Mouse (Mus musculus) liver, postnatal 0 days (tissue): ENCODE results near the gene Ripk1. TPM values are rescaled to one million over a fixed set of nuclear protein-coding genes. Genes with fewer than 3 reads are reported as not detected.
A peak's percentile ranks its signal among the peaks of the same experiment; 100 is the strongest.

ENCODE experiments used
- ATAC-seq: fragments of 200-750 bp; cut with Nextera tagmentation; 2 replicates; pipeline ENCODE4 v1.8.0; 2017; ENCODE audit warnings: mild to moderate bottlenecking, moderate library complexity
- DNase-seq: peaks from one replicate; pipeline ENCODE4 v3.0.0-alpha.2; 2016
- H3K27ac ChIP-seq: fragments of 300-500 bp; sonication (generic); 2 replicates; pipeline ENCODE4 v1.5.1; 2014; ENCODE audit warnings: antibody characterized with exemption, moderate library complexity, mild to moderate bottlenecking, low read depth
- H3K27me3 ChIP-seq: fragments of 300-500 bp; sonication (generic); 2 replicates; pipeline ENCODE4 v1.6.1; 2014; ENCODE audit warnings: low read length, control low read depth, mixed read lengths; ENCODE audit not compliant: insufficient read depth
- H3K36me3 ChIP-seq: fragments of 300-500 bp; sonication (generic); replicated peaks from 2 replicates; pipeline ENCODE4 v1.6.1; 2014; ENCODE audit warnings: mild to moderate bottlenecking, control low read depth, low read length, moderate library complexity, mixed read lengths; ENCODE audit not compliant: insufficient read depth
- H3K4me1 ChIP-seq: fragments of 300-500 bp; sonication (generic); 2 replicates; pipeline ENCODE4 v1.6.1; 2014; ENCODE audit warnings: antibody characterized with exemption, mild to moderate bottlenecking, control low read depth; ENCODE audit not compliant: insufficient read depth
- H3K4me2 ChIP-seq: fragments of 300-500 bp; sonication (generic); 2 replicates; pipeline ENCODE4 v1.6.1; 2014; ENCODE audit warnings: low read depth, mild to moderate bottlenecking, low read length, moderate library complexity, mixed read lengths
- H3K4me3 ChIP-seq: fragments of 300-500 bp; sonication (generic); 2 replicates; pipeline ENCODE4 v1.5.1; 2014; ENCODE audit warnings: low read depth, low read length
- H3K9ac ChIP-seq: fragments of 300-500 bp; sonication (generic); replicated peaks from 2 replicates; pipeline ENCODE4 v1.6.1; 2014; ENCODE audit warnings: mild to moderate bottlenecking, moderate library complexity
- H3K9me3 ChIP-seq: fragments of 300-500 bp; sonication (generic); 2 replicates; pipeline ENCODE4 v1.6.1; 2016; ENCODE audit warnings: mild to moderate bottlenecking, control low read depth, low read length, mixed read lengths
- CTCF ChIP-seq: sonication (generic); IDR thresholded peaks from 2 replicates; pipeline ENCODE4 v1.5.1; 2016; ENCODE audit warnings: antibody characterized with exemption, low read depth
- EP300 ChIP-seq: IDR thresholded peaks from 2 replicates; pipeline ENCODE4 v1.6.1; 2016; ENCODE audit warnings: antibody characterized with exemption, low read depth, mild to moderate bottlenecking
- WGBS: fragments of 180-500 bp; shearing (Covaris S2); extraction: QIAGEN DNeasy Blood & Tissue Kit; methylation state at CpG from one replicate; pipeline ENCODE4 v1.1.7; 2014; ENCODE audit not compliant: insufficient replicate concordance; 5-methylcytosine and 5-hydroxymethylcytosine counted together
- polyA plus RNA-seq: library from polyadenylated mRNA; unstranded; fragments of >200 nt; fragmentation: Nextera tagmentation; extraction: Ambion mirVana; gene quantifications from 2 replicates; pipeline ENCODE4 v1.2.1, GENCODE M21; 2015

The Ripk1 gene
- polyA plus RNA-seq, 1 experiment from 2014 or later, result 11.3 TPM

DNA sequence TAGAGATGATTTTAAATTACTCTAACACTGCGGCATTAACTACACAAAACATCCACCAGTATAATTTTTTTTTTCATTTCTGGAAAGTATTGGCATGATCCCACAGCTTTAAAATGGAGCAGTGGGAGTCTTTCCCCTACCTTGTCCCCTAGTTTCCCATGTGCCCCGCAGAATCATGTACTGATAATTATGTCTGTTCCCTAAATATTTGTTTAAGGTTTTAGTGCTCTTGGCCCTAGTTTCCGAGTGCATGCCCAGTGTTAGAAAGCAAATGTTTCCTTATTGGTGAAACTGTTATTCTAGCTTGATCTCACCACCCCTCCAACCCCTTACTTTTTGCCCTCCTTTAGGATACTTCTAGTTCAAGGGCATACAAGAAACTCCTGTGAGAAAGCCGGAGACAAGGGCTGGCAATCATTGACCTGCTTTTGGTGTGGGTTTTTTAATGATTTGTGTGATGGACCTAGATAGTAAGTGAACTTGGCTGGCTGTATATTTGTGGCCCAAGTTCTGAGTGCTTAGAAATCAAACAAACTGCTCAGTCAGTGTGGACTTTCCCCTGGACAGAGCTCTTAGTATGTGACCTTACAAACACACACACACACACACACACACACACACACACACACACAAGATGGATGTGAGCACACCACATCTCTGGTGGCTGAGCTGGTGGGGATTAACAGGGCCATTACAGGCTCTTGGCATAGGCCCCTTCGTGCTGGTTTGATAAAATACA, 43.5 kb downstream of the Ripk1 start:
- no peak for TF ChIP-seq CTCF
- no peaks in the 10 kb centered on the region for H3K9me3 ChIP-seq
- H3K9ac ChIP-seq, result no peak overlapping the region
- H3K36me3 ChIP-seq, result peaks cover 12% of the 10 kb centered on the region; the same call in 1 of the 2 replicates
- WGBS, result 49% methylated on average over 5 of the region's 5 CpGs
- peak overlapping the region; percentile 79 for H3K27ac ChIP-seq
- H3K27me3 ChIP-seq, result no peaks in the 10 kb centered on the region
- no peak overlapping the region for H3K4me2 ChIP-seq
- ATAC-seq, result peak; percentile 96
- no peak overlapping the region for H3K4me3 ChIP-seq
- H3K4me1 ChIP-seq, result peaks cover 16% of the 10 kb centered on the region
- peak; percentile 58 for DNase-seq

DNA sequence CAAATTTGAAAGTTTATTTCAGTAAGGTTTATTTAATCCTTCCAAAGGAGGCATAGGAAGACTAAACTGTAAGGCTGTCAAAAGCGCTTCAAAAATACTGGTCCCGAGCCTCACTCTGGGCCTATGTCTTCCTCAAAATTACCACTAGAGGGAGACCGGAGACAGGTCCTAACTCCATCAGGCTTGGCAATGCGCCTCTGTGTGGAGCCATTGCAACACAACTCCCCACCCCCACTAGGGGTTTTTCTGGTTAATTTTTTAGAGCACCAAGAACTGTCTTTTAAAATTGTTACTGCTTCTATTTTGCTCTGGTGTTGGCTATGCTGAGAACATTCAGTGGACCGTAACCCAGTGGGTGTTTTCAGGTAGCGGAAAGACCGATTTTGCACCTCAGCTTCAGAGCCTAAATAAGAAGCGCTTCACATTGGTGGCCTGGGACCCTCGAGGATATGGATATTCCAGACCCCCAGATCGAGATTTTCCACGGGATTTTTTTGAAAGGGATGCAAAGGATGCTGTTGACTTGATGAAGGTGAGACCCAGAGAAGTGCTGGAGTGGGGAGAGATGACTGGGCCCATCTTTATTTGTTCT, 44.4 kb downstream of the Ripk1 start:
- Histone ChIP-seq H3K27me3 (no peaks in the 10 kb centered on the region), H3K9ac (no peak overlapping the region), H3K9me3 (no peaks in the 10 kb centered on the region), H3K36me3 (peaks cover 15% of the 10 kb centered on the region; the same call in 1 of the 2 replicates), H3K4me1 (peaks cover 17% of the 10 kb centered on the region), H3K27ac (peak overlapping the region; percentile 76), H3K4me2 (no peak overlapping the region), H3K4me3 (no peak overlapping the region)
- peak; percentile 76 for DNase-seq
- WGBS, result 38% methylated on average over 11 of the region's 11 CpGs
- peak; percentile 93 for TF ChIP-seq CTCF
- no peak for TF ChIP-seq EP300
- peak; percentile 87 for ATAC-seq

- H3K9ac ChIP-seq, result no peak overlapping the region
- no peak for DNase-seq
- no peaks in the 10 kb centered on the region for H3K27me3 ChIP-seq
- 93% methylated on average over 3 of the region's 3 CpGs for WGBS
- H3K4me1 ChIP-seq, result peaks cover 17% of the 10 kb centered on the region
- TF ChIP-seq EP300 (no peak), CTCF (no peak)
- no peaks in the 10 kb centered on the region for H3K9me3 ChIP-seq
- no peak for ATAC-seq
- H3K27ac ChIP-seq, result no peak overlapping the region
- H3K4me3 ChIP-seq, result no peak overlapping the region
- H3K4me2 ChIP-seq, result no peak overlapping the region
- peaks cover 15% of the 10 kb centered on the region; the same call in 1 of the 2 replicates for H3K36me3 ChIP-seq
Measured at GRCm38 (mm10) chr13:34047526-34047925, 45.4 kb downstream of the Ripk1 start.

DNA sequence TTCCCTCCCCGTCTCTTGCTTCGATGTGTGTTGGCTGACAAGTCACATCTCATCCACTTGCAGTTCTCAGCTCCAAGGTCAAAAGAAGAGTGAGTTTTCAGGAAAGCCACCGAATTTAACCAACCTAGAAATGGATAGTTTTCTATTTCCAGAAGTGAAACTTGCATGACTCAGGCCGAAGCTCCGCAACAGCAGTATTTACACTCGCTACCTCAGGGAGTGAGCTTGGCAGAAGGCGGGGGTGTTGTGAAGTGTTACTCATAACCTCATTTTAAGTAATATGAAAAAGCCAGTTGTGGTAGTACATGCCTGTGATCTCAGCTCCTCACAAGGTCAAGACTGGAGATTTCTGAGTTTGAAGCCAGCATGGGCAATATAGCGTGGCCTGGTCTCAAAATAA, 48.3 kb downstream of the Ripk1 start:
- Histone ChIP-seq H3K27ac (no peak overlapping the region), H3K4me1 (peaks cover 3% of the 10 kb centered on the region; the same call in 1 of the 2 replicates), H3K4me2 (no peak overlapping the region), H3K9me3 (no peaks in the 10 kb centered on the region), H3K4me3 (no peak overlapping the region), H3K9ac (no peak overlapping the region), H3K36me3 (peaks cover 15% of the 10 kb centered on the region; the same call in 1 of the 2 replicates), H3K27me3 (no peaks in the 10 kb centered on the region)
- no peak for TF ChIP-seq CTCF
- no peak for TF ChIP-seq EP300
- DNase-seq, result no peak
- 82% methylated on average over 8 of the region's 8 CpGs for WGBS
- ATAC-seq, result no peak

- TF ChIP-seq CTCF, result peak; percentile 29; the same call in 1 of the 2 replicates
- TF ChIP-seq EP300, result no peak
- no peaks in the 10 kb centered on the region for H3K27me3 ChIP-seq
- ATAC-seq (no peak), DNase-seq (no peak)
- H3K4me3 ChIP-seq, result no peak overlapping the region
- H3K9ac ChIP-seq, result no peak overlapping the region
- 55% methylated on average over 3 of the region's 3 CpGs for WGBS
- H3K27ac ChIP-seq, result peak overlapping the region; percentile 64
- no peaks in the 10 kb centered on the region for H3K9me3 ChIP-seq
- H3K4me1 ChIP-seq, result peaks cover 3% of the 10 kb centered on the region; the same call in 1 of the 2 replicates
- no peak overlapping the region for H3K4me2 ChIP-seq
- peaks cover 20% of the 10 kb centered on the region for H3K36me3 ChIP-seq
Measured at GRCm38 (mm10) chr13:34051692-34052091, 49.5 kb downstream of the Ripk1 start.

GRCm38 (mm10) chr13:34053673-34054282, 51.6 kb downstream of the Ripk1 start:
- WGBS, result 72% methylated on average over 13 of the region's 13 CpGs

More at GRCm38 (mm10) chr13:34053673-34054282, 51.6 kb downstream of the Ripk1 start:
- ATAC-seq (no peak), DNase-seq (no peak)
- no peak for TF ChIP-seq CTCF
- no peak for TF ChIP-seq EP300
- Histone ChIP-seq H3K4me1 (peaks cover 3% of the 10 kb centered on the region; the same call in 1 of the 2 replicates), H3K9ac (peak overlapping the region; percentile 31), H3K9me3 (no peaks in the 10 kb centered on the region), H3K27ac (peak overlapping the region; percentile 98), H3K27me3 (no peaks in the 10 kb centered on the region), H3K4me3 (no peak overlapping the region), H3K4me2 (no peak overlapping the region), H3K36me3 (peaks cover 22% of the 10 kb centered on the region)
